ENCODE assay signal across 8 mouse cellular contexts in the genomic region with DNA sequence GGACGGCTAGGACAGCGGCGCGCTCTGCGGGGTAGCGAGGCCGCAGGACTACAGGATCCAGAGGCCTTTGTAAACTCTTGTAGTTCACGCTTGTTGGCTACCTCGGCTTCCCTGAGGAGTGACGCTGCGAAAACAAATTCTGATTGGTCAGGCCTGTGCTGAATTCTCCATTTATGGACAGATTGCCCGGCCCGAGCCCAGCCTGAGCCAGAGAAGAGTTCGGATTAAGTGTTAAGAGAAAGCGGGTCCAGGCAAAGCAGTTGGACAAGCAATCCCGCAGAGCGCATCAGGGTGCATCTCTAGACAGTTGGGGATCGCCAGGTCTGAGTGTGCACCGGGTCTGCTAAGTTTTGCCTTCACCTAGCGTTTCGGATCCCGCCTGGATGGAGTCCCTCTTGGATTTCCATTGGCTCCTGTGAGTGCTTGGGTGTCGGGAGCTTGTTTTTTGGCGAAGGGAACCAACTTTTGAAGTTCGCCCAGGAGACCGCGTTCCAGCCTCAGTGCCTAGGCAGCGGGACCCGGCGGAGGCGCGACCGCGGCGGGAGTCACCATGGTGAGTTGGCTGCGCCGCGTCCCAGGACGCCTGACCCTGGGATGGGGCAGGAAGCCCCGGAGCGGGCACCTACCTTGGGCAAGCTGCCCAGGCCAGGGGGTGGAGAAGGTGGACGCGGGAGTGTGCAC. TPM values are rescaled to one million over a fixed set of nuclear protein-coding genes. Genes with fewer than 3 reads are reported as not detected.
DNase-seq lines count a peak whose midpoint lies in the region; ATAC-seq lines count a peak whose summit lies in the region.

Gene Myo1e, plus strand, starts transcription at position 200 of the 681 bp plus-strand sequence.

- DNase-seq in B cell, adult 2 months = peak; percentile 81 to 84
- DNase-seq in forebrain, embryonic 11.5 days (ENCODE audit: low spot score) = peak; percentile 87
- peak; percentile 95 for DNase-seq in kidney, postnatal 14 days
- DNase-seq in naive thymus-derived CD4-positive, alpha-beta T cell, adult 2 months (ENCODE audit: low read depth) = peak; percentile 43
- DNase-seq in splenic B cell, adult 2 months (ENCODE audit: low read depth, low spot score) = peak; percentile 93

- under 1% methylated on average over 43 of the region's 43 CpGs for WGBS in forebrain, embryonic 11.5 days
- WGBS in heart, embryonic 15.5 days = under 1% methylated on average over 43 of the region's 43 CpGs
- WGBS in liver, embryonic 12.5 days (ENCODE audit: insufficient replicate concordance) = 2% methylated on average over 43 of the region's 43 CpGs

- H3K4me2 ChIP-seq in forebrain, embryonic 11.5 days (ENCODE audit: low read depth, low read length, severe bottlenecking) = peak within 1 kb of the TSS; percentile 97
- H3K4me2 ChIP-seq in heart, embryonic 15.5 days = peak within 1 kb of the TSS; percentile 95
- peak within 1 kb of the TSS; percentile 71 for H3K4me2 ChIP-seq in liver, embryonic 12.5 days

- no peaks in the 10 kb centered on the region for H3K36me3 ChIP-seq in forebrain, embryonic 11.5 days (ENCODE audit: control insufficient read depth, insufficient read depth, low read length)
- H3K36me3 ChIP-seq in heart, embryonic 15.5 days = no peaks in the 10 kb centered on the region
- no peaks in the 10 kb centered on the region for H3K36me3 ChIP-seq in liver, embryonic 12.5 days
- H3K36me3 ChIP-seq in splenic B cell, adult 2 months (ENCODE audit: control insufficient read depth, insufficient read depth, low read length, poor library complexity, severe bottlenecking) = no peaks in the 10 kb centered on the region

- peak within 1 kb of the TSS; percentile 92 for H3K27ac ChIP-seq in brown adipose tissue, adult 24 weeks (replicated peaks; ENCODE audit: low read depth, low read length)
- H3K27ac ChIP-seq in forebrain, embryonic 11.5 days (ENCODE audit: low read depth, low read length) = no peak within 1 kb of the TSS
- H3K27ac ChIP-seq in heart, embryonic 15.5 days = peak within 1 kb of the TSS; percentile 93
- peak within 1 kb of the TSS; percentile 45; the same call in 1 of the 2 replicates for H3K27ac ChIP-seq in liver, embryonic 12.5 days

- peak; percentile 95 for ATAC-seq in forebrain, embryonic 11.5 days (replicated peaks; ENCODE audit: low FRiP score)
- peak; percentile 95 for ATAC-seq in heart, embryonic 15.5 days (replicated peaks; ENCODE audit: insufficient number of reproducible peaks, insufficient read depth, low FRiP score, low read depth)
- ATAC-seq in liver, embryonic 12.5 days = peak; percentile 77

- peaks cover 2% of the 10 kb centered on the region; the same call in 1 of the 2 replicates for H3K27me3 ChIP-seq in forebrain, embryonic 11.5 days (ENCODE audit: control insufficient read depth, insufficient read depth, low read length)
- no peaks in the 10 kb centered on the region for H3K27me3 ChIP-seq in heart, embryonic 15.5 days
- H3K27me3 ChIP-seq in liver, embryonic 12.5 days (replicated peaks) = peaks cover 54% of the 10 kb centered on the region
- H3K27me3 ChIP-seq in splenic B cell, adult 2 months (ENCODE audit: control insufficient read depth, insufficient read depth, low read length, poor library complexity, severe bottlenecking) = no peaks in the 10 kb centered on the region

- peak within 1 kb of the TSS; percentile 87 for H3K4me3 ChIP-seq in brown adipose tissue, adult 24 weeks (ENCODE audit: insufficient read depth, low read depth, low read length)
- peak within 1 kb of the TSS; percentile 63 for H3K4me3 ChIP-seq in forebrain, embryonic 11.5 days (ENCODE audit: low read depth, low read length)
- peak within 1 kb of the TSS; percentile 60 for H3K4me3 ChIP-seq in heart, embryonic 15.5 days
- peak within 1 kb of the TSS; percentile 57 for H3K4me3 ChIP-seq in liver, embryonic 12.5 days

- peak within 1 kb of the TSS; percentile 63 for H3K9ac ChIP-seq in forebrain, embryonic 11.5 days (ENCODE audit: low read length)
- H3K9ac ChIP-seq in heart, embryonic 15.5 days = peak within 1 kb of the TSS; percentile 76
- peak within 1 kb of the TSS; percentile 48 for H3K9ac ChIP-seq in liver, embryonic 12.5 days

- H3K4me1 ChIP-seq in brown adipose tissue, adult 24 weeks (ENCODE audit: control insufficient read depth, insufficient read depth, insufficient read length, low read length) = no peaks in the 10 kb centered on the region; the same call in 1 of the 2 replicates
- H3K4me1 ChIP-seq in forebrain, embryonic 11.5 days (replicated peaks; ENCODE audit: control insufficient read depth, insufficient read depth, low read length) = peaks cover 4% of the 10 kb centered on the region; the same call in 1 of the 2 replicates
- H3K4me1 ChIP-seq in heart, embryonic 15.5 days (replicated peaks) = peaks cover 6% of the 10 kb centered on the region; the same call in 1 of the 2 replicates
- no peaks in the 10 kb centered on the region for H3K4me1 ChIP-seq in liver, embryonic 12.5 days

- H3K9me3 ChIP-seq in forebrain, embryonic 11.5 days (ENCODE audit: control insufficient read depth, low read length) = no peaks in the 10 kb centered on the region
- 0 out of 2 replicates have a peak, but pooled peaks cover 3% of the 10 kb centered on the region for H3K9me3 ChIP-seq in heart, embryonic 15.5 days (replicated peaks)
- H3K9me3 ChIP-seq in liver, embryonic 12.5 days (replicated peaks) = no peaks in the 10 kb centered on the region

RNA-seq across cellular contexts. Expression of gene Myo1e, which starts in this region (rescaled TPM):
- polyA plus RNA-seq in brown adipose tissue, adult 24 weeks (2012; ENCODE audit: insufficient read depth, insufficient read length, missing spikeins) = 2.0 and 2.9 TPM in 2 replicates
- polyA plus RNA-seq in forebrain, embryonic 11.5 days (2014; fragmentation: Nextera tagmentation; extraction: Ambion mirVana) = 10.5 and 11.1 TPM in 2 replicates
- polyA plus RNA-seq in heart, embryonic 15.5 days (2015; fragmentation: Nextera tagmentation; extraction: Ambion mirVana) = 11.8 and 15.2 TPM in 2 replicates
- polyA plus RNA-seq in liver, embryonic 12.5 days (2016; fragmentation: Nextera tagmentation; extraction: Ambion mirVana) = 4.0 and 4.2 TPM in 2 replicates

Comparison
In these comparisons a context has a peak if more than half of its experiments do, and no peak if none do; other contexts are left out.
1. DNase-seq: peak in every context shown above with its lines; median percentile 95 in kidney, postnatal 14 days; 93 in splenic B cell, adult 2 months; 87 in forebrain, embryonic 11.5 days; 82 in B cell, adult 2 months; 43 in naive thymus-derived CD4-positive, alpha-beta T cell, adult 2 months.